Mouse (Mus musculus): ENCODE results near the gene Arrdc4.

DNA sequence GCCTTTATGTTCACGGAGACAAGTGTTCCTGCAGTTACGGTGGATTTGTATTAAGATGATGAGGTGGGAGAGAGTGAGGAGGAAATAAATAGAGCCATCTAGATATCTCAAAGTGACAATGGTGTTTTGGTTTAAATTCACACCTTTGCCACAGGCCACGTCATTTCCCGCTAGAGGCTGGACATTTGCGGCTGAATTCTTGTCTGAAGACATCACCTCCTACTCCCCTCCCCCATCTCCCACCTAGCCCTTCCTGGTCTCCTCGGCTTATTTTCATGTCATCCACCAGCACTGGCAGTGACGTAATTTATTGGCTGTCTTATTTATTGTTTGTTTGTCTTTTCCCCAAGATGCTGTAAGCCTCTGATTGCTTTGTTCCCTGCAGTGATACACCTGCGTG, 32.1 kb downstream of the Arrdc4 start:
- TF ChIP-seq EP300 (IDR thresholded peaks at IDR 0.05; ENCODE audit: low read length) (no peak), POLR2A (IDR thresholded peaks at IDR 0.05; ENCODE audit: low read depth, low read length) (no peak), TCF12 (IDR thresholded peaks at IDR 0.05; ENCODE audit: low read depth, low read length) (no peak), CTCF (conservative IDR thresholded peaks at IDR 0.05 in 1 of 2, IDR thresholded peaks at IDR 0.05 in 1 of 2; ENCODE audit: low read depth in 2 of 2, low read length in 2 of 2) (no peak)

All from CH12.LX (cell line).